Mouse (Mus musculus) gastrocnemius, adult 2 months (tissue): ENCODE data around the gene Rnf41. TPM values are rescaled to one million over a fixed set of nuclear protein-coding genes. Genes with fewer than 3 reads are reported as not detected.
A peak's percentile ranks its signal among the peaks of the same experiment; 100 is the strongest.

Experiments used
- DNase-seq: peaks from one replicate; pipeline ENCODE4 v3.0.0; 2022
- H3K27ac ChIP-seq: fragments of 200-600 bp; 2 replicates; pipeline ENCODE4 v1.8.1; 2022; ENCODE audit warnings: mild to moderate bottlenecking
- H3K4me3 ChIP-seq: fragments of 200-600 bp; 2 replicates; pipeline ENCODE4 v1.8.1; 2022; ENCODE audit warnings: mild to moderate bottlenecking, moderate library complexity
- CTCF ChIP-seq: fragments of 200-600 bp; IDR thresholded peaks from 2 replicates; pipeline ENCODE4 v1.8.1; 2022; ENCODE audit warnings: antibody characterized with exemption, mild to moderate bottlenecking, moderate library complexity
- intact Hi-C: fragments of 180-260 bp; cut with DNase I; formaldehyde crosslinking; loops from one replicate; pipeline ENCODE4 v1.15.1; 2025
- microRNA-seq: library from miRNA; unstranded; fragments of <30 nt; microRNA quantifications from one replicate; pipeline ENCODE4 v1.2.0, GENCODE M21; 2021
- total RNA-seq, 2 experiments: library from RNA; stranded (reverse); gene quantifications; 2 replicates each; pipeline ENCODE4 v1.2.3; 2021

Gene Rnf41
- total RNA-seq, 2 experiments from 2014 or later: 13.3 to 13.4 TPM

DNA sequence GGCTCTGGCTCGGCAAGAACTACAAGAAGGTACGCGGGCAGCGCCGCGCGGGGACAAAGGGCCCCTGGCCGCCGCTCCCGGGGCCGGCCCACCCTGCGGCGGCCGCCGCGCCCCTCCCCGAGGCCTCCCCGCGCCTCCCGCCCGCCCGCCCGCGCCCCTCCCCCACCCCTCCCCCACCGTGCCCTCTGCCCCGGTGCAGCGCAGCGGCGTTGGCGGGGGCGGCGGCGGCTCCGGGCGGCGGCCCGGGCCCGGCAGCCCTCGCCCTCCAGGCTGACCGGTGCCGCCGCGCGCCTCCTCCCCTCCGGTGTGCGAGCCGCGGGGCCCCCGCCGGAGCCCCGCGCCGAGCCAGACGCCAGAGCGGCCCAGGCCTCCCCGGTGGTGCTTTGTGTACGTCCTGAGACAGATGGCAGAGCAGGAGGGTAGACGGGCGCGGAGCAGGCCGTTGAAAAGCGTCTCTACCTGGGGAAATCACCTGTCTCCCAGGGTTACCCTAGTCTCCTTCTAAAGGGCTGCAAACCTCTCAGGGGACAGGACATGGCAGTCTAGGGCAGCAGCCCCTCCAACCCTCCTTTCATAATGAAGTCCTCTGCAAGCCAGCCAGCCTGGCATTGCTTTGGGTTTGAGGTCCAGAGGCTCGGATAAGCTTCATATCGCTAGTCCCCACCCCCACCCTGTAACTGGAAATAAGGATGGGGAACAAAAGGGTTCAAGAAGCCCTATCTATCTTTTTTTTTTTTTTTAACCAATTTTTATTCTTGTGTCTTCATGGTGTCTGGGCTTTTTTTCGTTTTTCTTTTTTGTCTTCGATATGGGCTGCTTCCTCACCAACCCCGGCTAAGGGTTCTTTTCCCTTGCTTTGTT is 48.2 kb downstream of the Rnf41 start:
- TF ChIP-seq CTCF: no peak
- DNase-seq: peak; percentile 66
- intact Hi-C loops: loop anchor here (1.0 to 2.0 kb wide), 2 partner anchors 33 to 77 kb away; no protein-coding TSS in a partner anchor
- peak overlapping the region; percentile 92 for H3K4me3 ChIP-seq
- H3K27ac ChIP-seq: peak overlapping the region; percentile 93

DNA sequence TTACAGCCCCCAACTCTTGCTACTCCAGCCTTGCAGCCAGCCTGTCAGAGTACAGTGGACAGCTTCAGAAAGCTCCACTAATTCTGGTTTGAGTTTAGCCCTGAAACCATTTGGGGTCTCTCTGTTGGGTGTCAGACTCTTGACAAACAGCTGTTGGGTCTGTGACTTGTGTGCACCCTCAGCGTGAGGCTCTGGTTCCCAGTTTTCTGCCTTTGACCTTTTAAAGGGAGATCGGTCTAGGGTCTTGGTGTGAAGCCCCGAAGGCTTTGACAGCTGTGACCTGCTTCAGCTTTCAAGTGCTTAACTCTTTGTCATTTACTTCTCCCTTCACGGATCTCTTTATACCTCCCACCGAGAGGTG is 48.8 kb downstream of the Rnf41 start:
- no peak for TF ChIP-seq CTCF
- DNase-seq: no peak
- Histone ChIP-seq H3K4me3 (peak overlapping the region; percentile 92), H3K27ac (peak overlapping the region; percentile 93)
- intact Hi-C loops: loop anchor here (2.0 kb wide), 1 partner anchor 33 kb away; no protein-coding TSS in a partner anchor

DNA sequence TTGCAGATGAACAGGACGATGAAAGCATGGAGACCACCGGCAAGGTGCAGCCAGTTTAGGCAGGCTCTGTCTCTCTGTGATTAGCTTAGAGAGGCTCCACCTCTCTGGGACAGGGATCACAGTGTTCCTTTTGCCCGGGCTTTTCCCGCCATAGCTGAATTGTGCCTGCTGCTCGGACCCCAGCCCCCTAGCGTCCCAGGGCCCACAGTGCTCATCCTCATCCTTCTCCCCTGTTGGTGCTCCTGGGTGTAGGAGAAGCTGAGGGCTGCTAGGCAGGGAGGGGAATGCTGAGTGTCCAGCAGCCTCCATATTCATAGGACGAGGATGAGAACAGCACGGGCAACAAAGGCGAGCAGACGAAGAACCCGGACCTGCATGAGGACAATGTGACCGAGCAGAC is 62.9 kb downstream of the Rnf41 start:
- H3K4me3 ChIP-seq: no peak overlapping the region
- H3K27ac ChIP-seq: no peak overlapping the region
- intact Hi-C loops: no loop called here
- DNase-seq: no peak
- no peak for TF ChIP-seq CTCF

DNA sequence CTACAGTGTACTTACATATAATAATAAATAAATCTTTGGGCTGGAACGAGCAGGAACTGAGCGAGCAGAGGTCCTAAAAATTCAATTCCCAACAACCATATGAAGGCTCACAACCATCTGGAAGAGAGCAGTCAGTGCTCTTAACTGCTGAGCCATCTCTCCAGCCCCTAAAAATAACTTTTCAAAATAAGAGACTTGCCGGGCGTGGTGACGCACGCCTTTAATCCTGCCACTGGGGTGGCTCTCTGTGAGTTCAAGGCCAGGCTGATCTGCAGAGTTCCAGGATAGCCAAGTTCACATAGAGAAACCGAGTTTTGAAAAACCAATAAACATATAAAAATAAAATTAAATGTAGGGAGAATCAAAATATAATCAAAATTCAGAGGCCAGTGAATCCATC is 74.9 kb downstream of the Rnf41 start:
- no peak for TF ChIP-seq CTCF
- Histone ChIP-seq H3K27ac (no peak overlapping the region), H3K4me3 (no peak overlapping the region)
- intact Hi-C loops: no loop called here
- DNase-seq: no peak

DNA sequence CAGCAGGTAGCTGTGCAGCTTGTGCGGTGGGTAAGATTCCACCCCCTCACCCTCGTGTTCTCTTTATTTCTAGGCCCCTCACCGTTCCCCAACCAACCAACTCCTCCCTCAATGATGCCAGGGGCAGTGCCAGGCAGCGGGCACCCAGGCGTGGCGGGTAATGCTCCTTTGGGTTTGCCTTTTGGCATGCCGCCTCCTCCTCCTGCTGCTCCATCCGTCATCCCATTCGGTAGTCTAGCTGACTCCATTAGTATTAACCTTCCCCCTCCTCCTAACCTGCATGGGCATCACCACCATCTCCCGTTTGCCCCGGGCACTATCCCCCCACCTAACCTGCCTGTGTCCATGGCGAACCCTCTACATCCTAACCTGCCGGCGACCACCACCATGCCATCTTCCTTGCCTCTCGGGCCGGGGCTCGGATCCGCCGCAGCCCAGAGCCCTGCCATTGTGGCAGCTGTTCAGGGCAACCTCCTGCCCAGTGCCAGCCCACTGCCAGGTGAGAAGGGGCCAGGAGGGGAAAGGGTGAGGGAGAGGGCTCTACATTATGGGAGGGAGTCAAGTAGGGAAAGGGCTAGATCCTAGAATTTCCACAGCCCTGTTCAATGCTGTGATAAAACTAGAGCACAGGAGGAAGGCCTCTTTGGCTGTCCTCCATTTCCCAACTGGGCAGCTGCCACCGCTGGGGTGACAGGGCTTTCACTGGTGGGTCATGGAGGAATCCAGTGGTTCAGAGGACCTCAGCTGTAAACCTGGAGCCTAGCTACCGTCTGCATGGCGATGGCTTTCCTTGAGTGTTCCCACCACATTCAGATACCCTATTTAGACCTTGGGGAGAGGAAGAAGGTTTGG is 76.6 kb downstream of the Rnf41 start:
- H3K27ac ChIP-seq: peak overlapping the region; percentile 100; the same call in 1 of the 2 replicates
- DNase-seq: no peak
- H3K4me3 ChIP-seq: no peak overlapping the region
- intact Hi-C loops: no loop called here
- no peak for TF ChIP-seq CTCF

DNA sequence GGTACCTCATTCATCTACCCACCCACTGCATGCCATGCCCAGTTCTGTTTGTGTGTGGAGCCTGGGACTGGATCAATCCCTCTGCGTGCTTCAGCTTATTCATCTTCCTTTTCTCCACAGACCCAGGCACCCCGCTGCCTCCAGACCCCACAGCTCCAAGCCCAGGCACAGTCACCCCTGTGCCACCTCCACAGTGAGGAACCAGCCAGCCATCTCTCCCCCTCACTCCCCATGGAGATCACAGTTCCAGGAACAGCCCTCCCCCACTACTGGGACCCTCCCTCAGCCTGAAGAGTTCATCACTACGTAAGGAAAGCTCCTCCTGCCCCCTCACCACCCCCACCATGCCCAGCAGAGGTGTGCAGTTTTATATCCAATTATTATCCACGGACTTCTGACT is 77.3 kb downstream of the Rnf41 start:
- DNase-seq: peak; percentile 13
- H3K4me3 ChIP-seq: no peak overlapping the region
- no peak for TF ChIP-seq CTCF
- peak overlapping the region; percentile 100 for H3K27ac ChIP-seq
- intact Hi-C loops: no loop called here

DNA sequence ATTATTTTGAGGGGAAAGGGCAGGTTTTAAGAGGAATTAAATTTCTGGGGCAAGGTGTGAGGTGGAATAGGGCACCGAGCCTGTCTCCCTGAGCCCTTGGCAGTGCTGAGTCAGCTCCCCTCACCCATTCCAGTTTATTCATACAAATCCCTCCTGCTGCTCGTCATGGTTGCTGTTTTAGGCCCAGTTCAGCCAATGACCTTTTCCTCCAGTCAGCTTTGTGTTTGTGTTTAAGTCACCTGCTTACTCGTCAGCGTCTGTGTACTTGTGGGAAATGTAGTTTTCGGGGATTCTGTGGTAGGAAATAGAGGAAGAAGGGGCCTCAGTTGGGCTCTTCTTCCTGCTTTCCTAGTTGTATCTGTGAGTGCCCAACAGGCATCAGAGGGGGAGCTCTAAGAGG is 77.9 kb downstream of the Rnf41 start:
- Histone ChIP-seq H3K4me3 (no peak overlapping the region; the same call in 1 of the 2 replicates), H3K27ac (peak overlapping the region; percentile 100)
- intact Hi-C loops: no loop called here
- peak; percentile 13 for DNase-seq
- TF ChIP-seq CTCF: no peak

DNA sequence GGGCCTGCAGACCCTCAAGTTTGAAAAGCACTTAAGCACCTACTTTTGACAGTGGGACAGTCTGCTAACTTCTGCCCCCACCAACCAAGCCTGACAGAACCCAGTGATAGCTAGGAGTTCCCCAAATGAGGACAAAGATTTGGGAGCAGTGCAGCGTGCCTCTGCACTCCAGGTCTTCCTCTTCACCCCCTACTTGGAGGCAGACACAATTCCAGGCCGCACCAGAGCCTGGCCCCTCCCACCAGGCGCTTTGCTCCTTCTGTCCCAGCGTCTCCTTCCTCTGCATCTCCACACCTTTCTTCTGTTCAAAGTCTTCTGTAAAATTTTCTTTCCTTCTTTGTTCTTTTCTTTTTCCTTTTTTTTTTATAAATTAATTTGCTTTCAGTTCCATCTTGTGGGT is 78.3 kb downstream of the Rnf41 start:
- Histone ChIP-seq H3K27ac (peak overlapping the region; percentile 100), H3K4me3 (peak overlapping the region; percentile 98)
- DNase-seq: no peak
- intact Hi-C loops: loop anchor here (5.0 kb wide), 1 partner anchor 38 kb away; the partner anchor contains the start of gene Esyt1
- no peak for TF ChIP-seq CTCF

DNA sequence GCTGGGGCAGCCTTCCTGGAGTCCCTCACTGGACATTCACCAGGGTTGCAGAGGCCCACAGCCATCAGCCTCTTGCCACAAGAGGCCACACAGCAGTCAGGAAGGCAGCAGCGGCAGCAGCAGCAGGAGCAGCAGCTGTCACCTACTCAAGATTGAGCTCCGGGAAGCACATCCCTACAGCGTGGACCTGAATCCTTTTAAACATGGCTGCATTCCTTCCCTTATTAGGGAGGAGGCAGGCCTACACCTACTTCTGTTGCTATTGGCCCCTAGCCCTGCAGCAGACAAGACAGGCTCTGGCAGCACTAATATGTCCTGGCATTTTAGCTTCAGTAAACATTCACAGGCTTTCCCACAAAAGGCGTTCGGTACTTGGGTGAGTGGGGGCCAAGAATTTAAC is 78.8 kb downstream of the Rnf41 start:
- Histone ChIP-seq H3K4me3 (peak overlapping the region; percentile 98), H3K27ac (peak overlapping the region; percentile 100)
- no peak for TF ChIP-seq CTCF
- intact Hi-C loops: loop anchor here (5.0 kb wide), 1 partner anchor 37 kb away; the partner anchor contains the start of gene Esyt1
- DNase-seq: no peak

DNA sequence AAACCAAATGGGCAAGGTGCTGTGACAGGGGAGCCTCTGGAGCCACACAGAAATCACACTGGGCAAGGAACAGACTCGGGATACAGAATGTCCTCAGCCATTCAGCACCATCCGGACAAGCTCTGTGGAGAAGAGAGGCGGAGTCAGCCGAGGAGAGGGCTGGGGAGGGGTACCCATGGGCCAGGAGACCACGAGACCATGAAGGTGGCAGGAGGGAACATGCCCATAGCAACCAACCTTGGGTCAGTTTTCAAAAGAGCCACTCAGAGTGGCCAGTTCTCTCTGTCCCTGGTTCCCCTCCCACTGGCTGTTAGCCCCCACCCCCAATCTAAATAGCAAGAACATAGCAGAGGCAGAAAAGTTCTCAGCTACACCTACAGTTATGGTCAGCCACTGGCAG is 79.5 kb downstream of the Rnf41 start:
- DNase-seq: no peak
- no peak for TF ChIP-seq CTCF
- Histone ChIP-seq H3K4me3 (peak overlapping the region; percentile 98), H3K27ac (peak overlapping the region; percentile 100)
- intact Hi-C loops: loop anchor here (5.0 kb wide), 1 partner anchor 36 kb away; the partner anchor contains the start of gene Esyt1

Small RNAs within 50 kb of the gene (microRNA-seq; reads per million reads assigned to microRNA genes)
- gene Gm25361 (not detected), gene Gm26308 (not detected), gene Mir6914 (not detected), gene Mir6915 (not detected), gene Mir8105 (2.9 reads per million)

Other genes with a start within 250 kb of the Rnf41 start
- gene Rbms2, start 231.4 kb upstream of the Rnf41 start, total RNA-seq: 10 to 100 TPM; 51.8 to 71.2 TPM
- under 1 TPM; 0.59 to 0.67 TPM for gene Gls2, start 217.2 kb upstream of the Rnf41 start, total RNA-seq
- gene Spryd4, start 199.8 kb upstream of the Rnf41 start, total RNA-seq: 10 to 100 TPM; 29.5 to 36.4 TPM
- gene Mip, start 185.8 kb upstream of the Rnf41 start, total RNA-seq: not detected
- 1 to 10 TPM; 1.8 to 2.5 TPM for gene Timeless, start 179.6 kb upstream of the Rnf41 start, total RNA-seq
- gene Apon, start 157.6 kb upstream of the Rnf41 start, total RNA-seq: not detected
- not detected for gene Apof, start 143.0 kb upstream of the Rnf41 start, total RNA-seq
- gene Stat2, start 141.1 kb upstream of the Rnf41 start, total RNA-seq: 1 to 10 TPM; 3.2 to 4.5 TPM
- gene Il23a, start 112.9 kb upstream of the Rnf41 start, total RNA-seq: not detected
- 1 to 10 TPM; 5.1 to 5.3 TPM for gene Pan2, start 108.3 kb upstream of the Rnf41 start, total RNA-seq
- gene Cnpy2, start 89.2 kb upstream of the Rnf41 start, total RNA-seq: 10 to 100 TPM; 35.1 to 52.1 TPM
- 100 to 1,000 TPM; 541 to 658 TPM for gene Cs, start 73.9 kb upstream of the Rnf41 start, total RNA-seq
- 100 to 1,000 TPM; 447 to 542 TPM for gene Coq10a, start 42.7 kb upstream of the Rnf41 start, total RNA-seq
- gene Ankrd52, start 34.5 kb upstream of the Rnf41 start, total RNA-seq: 10 to 100 TPM; 46.7 to 58.9 TPM
- gene Slc39a5, start 10.4 kb upstream of the Rnf41 start, total RNA-seq: not detected
- gene Nabp2, start 165 bp upstream of the Rnf41 start, total RNA-seq: 10 to 100 TPM; 56.7 to 59.0 TPM
- gene Smarcc2, start 47.6 kb downstream of the Rnf41 start, total RNA-seq: 10 to 100 TPM; 46.5 to 53.2 TPM
- gene Myl6, start 82.5 kb downstream of the Rnf41 start, total RNA-seq: 100 to 1,000 TPM; 171 to 179 TPM
- gene Myl6b, start 87.0 kb downstream of the Rnf41 start, total RNA-seq: 10 to 100 TPM in 1 of 2 experiments, 1 to 10 TPM in 1; 6.5 to 17.8 TPM
- 10 to 100 TPM; 13.7 to 14.3 TPM for gene Esyt1, start 114.2 kb downstream of the Rnf41 start, total RNA-seq
- gene Zc3h10, start 136.1 kb downstream of the Rnf41 start, total RNA-seq: 1 to 10 TPM; 4.2 to 6.5 TPM
- gene Rpl41, start 137.6 kb downstream of the Rnf41 start, total RNA-seq: 1,000 to 10,000 TPM in 1 of 2 experiments, 100 to 1,000 TPM in 1; 932 to 1,025 TPM
- gene Pa2g4, start 154.3 kb downstream of the Rnf41 start, total RNA-seq: 10 to 100 TPM; 37.8 to 39.3 TPM
- gene Erbb3, start 178.0 kb downstream of the Rnf41 start, total RNA-seq: 1 to 10 TPM; 1.6 to 2.6 TPM
- 100 to 1,000 TPM; 299 to 383 TPM for gene Rps26, start 215.1 kb downstream of the Rnf41 start, total RNA-seq
- 1 to 10 TPM in 1 of 2 experiments, under 1 TPM in 1; 0.45 to 3.4 TPM for gene Ikzf4, start 234.3 kb downstream of the Rnf41 start, total RNA-seq